Mouse (Mus musculus) hindbrain, postnatal 0 days (tissue): ENCODE measurements around the gene Rtl8a. TPM values are rescaled to one million over a fixed set of nuclear protein-coding genes. Genes with fewer than 3 reads are reported as not detected.
A peak's percentile ranks its signal among the peaks of the same experiment; 100 is the strongest.
"Not testable (repeated sequence)": the region's sequence is repeated elsewhere in the genome, so short reads cannot be mapped to it uniquely, and the experiment has no call there.

Experiments used
- ATAC-seq: fragments of 200-750 bp; cut with Nextera tagmentation; 2 replicates; pipeline ENCODE4 v1.8.0; 2017; ENCODE audit warnings: mild to moderate bottlenecking, moderate TSS enrichment, moderate library complexity
- DNase-seq: peaks from one replicate; pipeline ENCODE4 v3.0.0-alpha.2; 2015; ENCODE audit warnings: low spot score
- H3K27ac ChIP-seq: fragments of 300-500 bp; sonication (generic); 2 replicates; pipeline ENCODE4 v1.5.1; 2014; ENCODE audit warnings: mild to moderate bottlenecking
- H3K27me3 ChIP-seq: fragments of 300-500 bp; sonication (generic); 2 replicates; pipeline ENCODE4 v1.6.1; 2014; ENCODE audit warnings: low read length, mixed read lengths; ENCODE audit not compliant: insufficient read depth
- H3K36me3 ChIP-seq: fragments of 300-500 bp; sonication (generic); 2 replicates; pipeline ENCODE4 v1.6.1; 2014; ENCODE audit warnings: low read length, mixed read lengths; ENCODE audit not compliant: insufficient read depth
- H3K4me1 ChIP-seq: fragments of 300-500 bp; sonication (generic); 2 replicates; pipeline ENCODE4 v1.6.1; 2014; ENCODE audit warnings: antibody characterized with exemption, low read length, mixed read lengths; ENCODE audit not compliant: insufficient read depth
- H3K4me2 ChIP-seq: fragments of 300-500 bp; sonication (generic); 2 replicates; pipeline ENCODE4 v1.6.1; 2014; ENCODE audit warnings: low read depth, mild to moderate bottlenecking, low read length, moderate library complexity, mixed read lengths
- H3K4me3 ChIP-seq: fragments of 300-500 bp; sonication (generic); 2 replicates; pipeline ENCODE4 v1.5.1; 2014; ENCODE audit warnings: low read length
- H3K9ac ChIP-seq: fragments of 300-500 bp; sonication (generic); replicated peaks from 2 replicates; pipeline ENCODE4 v1.6.1; 2014; ENCODE audit warnings: mild to moderate bottlenecking, low read length, moderate library complexity, mixed read lengths
- H3K9me3 ChIP-seq: fragments of 300-500 bp; sonication (generic); 2 replicates; pipeline ENCODE4 v1.6.1; 2016; ENCODE audit warnings: low read length, mixed read lengths
- CTCF ChIP-seq: IDR thresholded peaks from 2 replicates; pipeline ENCODE4 v1.5.1; 2016; ENCODE audit warnings: antibody characterized with exemption, control low read depth, low read depth
- WGBS: fragments of 180-500 bp; shearing (Covaris S2); extraction: QIAGEN DNeasy Blood & Tissue Kit; methylation state at CpG from one replicate; pipeline ENCODE4 v1.1.7; 2014; 5-methylcytosine and 5-hydroxymethylcytosine counted together
- polyA plus RNA-seq: library from polyadenylated mRNA; unstranded; fragments of >200 nt; fragmentation: Nextera tagmentation; extraction: Ambion mirVana; gene quantifications from 2 replicates; pipeline ENCODE4 v1.2.1, GENCODE M21; 2015
- total RNA-seq: library from RNA; depleted of rRNA; stranded (reverse); fragments of >200 nt; gene quantifications from 2 replicates; pipeline ENCODE4 v1.2.3, GENCODE M21; 2014

The Rtl8a gene
- total and polyA plus RNA-seq, 2 experiments from 2014 or later, result 270 to 284 TPM

DNA sequence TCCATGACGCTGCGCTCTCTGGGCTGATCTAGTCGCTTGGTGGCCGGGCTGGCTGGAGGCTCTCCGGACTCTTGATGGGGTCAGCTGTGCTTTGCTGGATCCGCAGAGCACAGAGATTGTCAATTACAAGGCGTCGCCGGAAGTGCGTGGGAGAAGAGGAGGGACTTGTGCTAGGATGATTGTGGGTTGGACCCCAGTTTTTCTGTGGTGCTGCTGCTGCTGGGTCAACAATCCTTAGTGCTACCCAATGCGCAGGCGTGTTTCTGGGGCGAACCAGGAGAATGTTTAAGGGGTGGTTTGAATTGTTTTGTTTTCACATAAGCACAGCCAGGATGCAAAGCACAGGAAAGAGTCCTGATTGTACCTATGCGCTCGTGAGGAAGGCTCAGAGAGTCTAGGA is 26.8 kb upstream of the Rtl8a start, which contains the start of gene Rtl8b:
Gene Rtl8b (minus strand): TSS at position 115 of the 400 bp plus-strand sequence.
- H3K4me2 ChIP-seq, result peak within 1 kb of the TSS; percentile 37; the same call in 1 of the 2 replicates
- peak; percentile 96 for ATAC-seq
- TF ChIP-seq CTCF, result no peak
- no peak within 1 kb of the TSS for H3K9ac ChIP-seq
- no peaks in the 10 kb centered on the region for H3K27me3 ChIP-seq
- WGBS, result 21% methylated on average over 12 of the region's 15 CpGs
- peak within 1 kb of the TSS; percentile 70 for H3K27ac ChIP-seq
- H3K9me3 ChIP-seq, result no peaks in the 10 kb centered on the region
- H3K4me1 ChIP-seq, result no peaks in the 10 kb centered on the region
- no peaks in the 10 kb centered on the region for H3K36me3 ChIP-seq
- peak; percentile 92 for DNase-seq
- peak within 1 kb of the TSS; percentile 27 for H3K4me3 ChIP-seq

DNA sequence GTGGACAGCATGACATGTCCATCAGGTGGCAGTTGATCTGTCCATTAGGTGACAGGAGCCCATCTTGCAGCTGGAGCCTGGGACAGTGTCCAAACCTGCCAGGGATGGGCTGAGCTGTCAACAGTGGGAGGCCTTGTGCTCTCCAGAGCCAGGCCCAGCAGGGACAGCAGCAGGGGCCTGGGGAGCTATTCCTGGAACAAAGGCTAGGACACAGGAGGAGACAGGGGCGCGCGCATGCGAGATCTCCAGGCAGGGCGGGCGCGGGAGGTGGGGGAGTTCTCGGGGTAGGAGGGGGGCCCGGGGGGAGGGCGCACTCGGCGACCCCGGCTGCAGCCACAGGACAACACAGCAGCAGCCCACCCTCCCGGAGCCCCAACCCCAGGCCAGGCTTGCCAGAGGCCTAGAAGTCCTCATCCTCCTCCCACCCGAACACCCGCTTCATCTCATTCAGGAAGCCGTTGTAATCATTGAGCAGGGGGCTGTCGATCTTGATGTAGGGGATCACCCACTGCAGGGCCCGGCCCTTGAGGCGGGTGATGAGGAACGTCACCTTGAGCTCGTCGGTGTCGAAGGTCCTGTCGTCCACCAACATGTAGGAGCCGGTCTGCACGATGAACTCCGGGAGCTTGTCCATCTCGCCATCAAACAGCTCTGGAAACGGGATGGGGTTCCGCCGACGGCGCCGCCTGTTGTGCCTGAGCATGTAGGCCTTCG is 26.2 kb upstream of the Rtl8a start:
- H3K27me3 ChIP-seq, H3K4me1 ChIP-seq, H3K36me3 ChIP-seq, DNase-seq, H3K9ac ChIP-seq, H3K9me3 ChIP-seq, H3K27ac ChIP-seq: not testable (repeated sequence)
- no CpG with 5 or more reads among the region's 36 CpGs for WGBS
- H3K4me2 ChIP-seq, result 0 out of 2 replicates have a peak overlapping the region, but pooled peaks have one; percentile 10
- ATAC-seq, result peak; percentile 70
- H3K4me3 ChIP-seq, result peak overlapping the region; percentile 27

DNA sequence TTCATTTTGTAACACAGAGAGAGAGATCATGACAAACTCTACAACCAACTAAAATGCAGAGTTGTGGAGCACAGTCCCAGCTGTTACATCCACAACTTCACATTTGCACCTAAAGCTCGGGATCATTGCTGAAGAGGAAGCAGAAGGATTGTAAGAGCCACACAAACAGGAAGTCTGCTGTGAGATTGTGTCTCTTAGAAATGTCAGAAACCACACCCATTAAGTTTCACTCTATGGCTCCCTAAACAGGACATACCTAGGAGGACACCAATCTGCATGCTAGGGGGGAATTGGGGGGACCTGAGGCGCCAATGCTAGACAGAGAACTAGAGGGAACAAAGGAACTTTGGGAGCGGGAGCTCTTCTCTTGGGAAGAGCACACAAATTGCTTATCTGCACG is 9.4 kb upstream of the Rtl8a start:
- not testable (repeated sequence) for H3K4me3 ChIP-seq, DNase-seq, H3K36me3 ChIP-seq, H3K4me2 ChIP-seq, H3K9ac ChIP-seq, H3K9me3 ChIP-seq, ATAC-seq, H3K27ac ChIP-seq, H3K4me1 ChIP-seq, H3K27me3 ChIP-seq
- WGBS, result 67% methylated on average over 4 of the region's 4 CpGs

DNA sequence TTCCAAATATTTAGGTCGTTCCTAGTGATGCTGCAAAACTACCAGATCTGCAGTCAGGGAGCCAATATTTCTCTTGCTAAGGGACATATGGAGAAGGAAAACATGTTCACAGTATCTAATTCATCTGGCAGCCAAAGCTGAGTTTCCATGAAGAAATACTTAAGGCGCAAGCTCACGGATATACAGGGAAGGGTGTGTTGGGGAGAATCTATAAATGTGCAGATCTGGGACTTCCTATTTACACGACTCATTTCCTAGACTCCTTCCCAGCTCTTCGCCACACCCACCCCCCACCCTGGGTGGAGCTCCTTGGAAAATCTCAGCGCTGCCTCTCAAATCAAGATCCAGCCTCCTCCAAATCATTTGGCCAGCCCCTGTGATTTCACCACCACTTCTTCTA is 2.4 kb upstream of the Rtl8a start:
- 76% methylated on average over 6 of the region's 6 CpGs for WGBS
- Histone ChIP-seq H3K4me3 (no peak overlapping the region), H3K9ac (no peak overlapping the region), H3K36me3 (no peaks in the 10 kb centered on the region), H3K4me1 (no peaks in the 10 kb centered on the region), H3K9me3 (no peaks in the 10 kb centered on the region), H3K27ac (no peak overlapping the region), H3K27me3 (no peaks in the 10 kb centered on the region), H3K4me2 (no peak overlapping the region)
- no peak for TF ChIP-seq CTCF
- no peak for DNase-seq
- ATAC-seq, result no peak

DNA sequence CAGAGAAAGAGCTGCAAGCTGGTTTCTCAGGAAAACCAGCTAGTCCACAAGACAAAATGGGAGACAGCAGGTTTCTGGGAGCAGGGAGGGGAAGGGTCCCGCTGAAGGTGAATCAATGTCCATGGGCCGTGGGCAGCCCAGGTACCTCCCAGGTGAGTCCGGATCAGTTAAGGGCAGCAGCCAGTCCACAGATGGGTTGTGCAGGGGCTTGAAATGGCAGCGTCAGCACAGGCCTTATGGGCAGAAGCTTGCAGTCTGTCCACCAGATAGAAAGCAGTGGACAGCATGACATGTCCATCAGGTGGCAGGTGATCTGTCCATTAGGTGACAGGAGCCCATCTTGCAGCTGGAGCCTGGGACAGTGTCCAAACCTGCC is 890 bp downstream of the Rtl8a start:
- H3K27ac ChIP-seq, H3K9ac ChIP-seq, H3K4me3 ChIP-seq, H3K27me3 ChIP-seq, H3K9me3 ChIP-seq, H3K4me1 ChIP-seq, DNase-seq, H3K36me3 ChIP-seq: not testable (repeated sequence)
- peak; percentile 30 for ATAC-seq
- WGBS, result 33% methylated on average over 3 of the region's 4 CpGs
- H3K4me2 ChIP-seq, result peak overlapping the region; percentile 41; the same call in 1 of the 2 replicates

DNA sequence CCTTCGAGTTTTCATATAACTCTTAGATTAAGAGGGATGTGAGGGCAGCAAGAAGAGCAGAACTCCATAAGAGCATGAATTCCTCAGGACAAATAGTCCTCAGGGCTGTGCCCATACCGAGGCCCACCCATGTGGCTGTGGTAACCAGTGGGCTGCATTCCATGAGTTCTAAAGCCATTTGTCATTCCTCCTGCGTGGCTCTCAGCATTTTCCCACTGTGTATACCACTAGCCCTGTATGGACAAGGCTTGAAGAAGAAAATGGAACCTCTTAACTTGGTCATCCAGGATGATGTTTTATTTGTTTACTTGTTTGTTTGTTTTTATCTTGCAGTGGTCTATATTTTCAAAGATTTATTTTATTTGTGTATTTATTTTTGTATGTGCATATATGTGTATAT is 5.4 kb downstream of the Rtl8a start:
- DNase-seq, H3K9me3 ChIP-seq, H3K9ac ChIP-seq, ATAC-seq, H3K4me1 ChIP-seq, H3K4me2 ChIP-seq, H3K36me3 ChIP-seq, H3K27ac ChIP-seq, H3K4me3 ChIP-seq, H3K27me3 ChIP-seq: not testable (repeated sequence)
- 60% methylated on average over 3 of the region's 3 CpGs for WGBS

DNA sequence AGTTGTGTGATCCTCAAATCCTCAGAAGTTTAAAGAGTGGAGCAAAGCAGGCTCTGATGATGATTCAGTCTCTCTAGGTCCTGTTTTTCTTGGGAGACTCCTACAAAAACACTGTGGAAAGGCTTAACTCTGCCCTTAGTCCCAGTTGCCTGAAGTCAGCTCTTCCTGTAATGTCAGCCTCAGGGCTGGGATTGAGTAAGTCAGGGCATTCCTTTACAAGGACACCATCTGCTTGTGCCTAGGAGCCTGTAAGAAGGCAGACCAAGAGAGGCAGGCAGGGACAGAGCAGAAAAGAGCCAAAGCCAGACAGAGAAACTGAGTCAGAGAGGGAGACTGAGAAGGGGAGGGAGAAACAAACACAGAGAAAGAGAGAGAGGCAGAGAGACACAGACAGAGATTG is 32.1 kb downstream of the Rtl8a start:
- H3K27me3 ChIP-seq, H3K27ac ChIP-seq, H3K9me3 ChIP-seq, H3K36me3 ChIP-seq, H3K4me2 ChIP-seq, H3K4me3 ChIP-seq, ATAC-seq, H3K9ac ChIP-seq, H3K4me1 ChIP-seq, DNase-seq: not testable (repeated sequence)
